Comparison of ENCODE assay signal across 23 mouse cellular contexts in genomic region chr2:65418608-65419007, GRCm38 (mm10). TPM values are rescaled to one million over a fixed set of nuclear protein-coding genes. Genes with fewer than 3 reads are reported as not detected.
DNase-seq lines count a peak whose midpoint lies in the region; TF ChIP-seq lines count a peak whose summit lies in the region.
"Had no signal": no experiment of that assay in that cellular context is flagged by ENCODE, and none has a peak within 500 bp of the region (broad histone marks: within the 10 kb centered on the region; RNA-seq: fewer than 3 reads in every experiment).

No protein-coding gene starts in this region.

- peak; percentile 80 for TF ChIP-seq EP300 in ES-Bruce4 (IDR thresholded peaks at IDR 0.05; ENCODE audit: insufficient read depth, low read depth, low read length)

- peaks cover 12% of the 10 kb centered on the region for H3K9me3 ChIP-seq in ES-Bruce4 (replicated peaks; ENCODE audit: control insufficient read depth, insufficient read depth, low read length, poor library complexity, severe bottlenecking)
- H3K9me3 ChIP-seq: embryonic facial prominence, embryonic 10.5 days; embryonic facial prominence, embryonic 12.5 days had no signal

- TF ChIP-seq POLR2A in ES-Bruce4 (IDR thresholded peaks at IDR 0.05; ENCODE audit: insufficient read depth, low read length), result no peak

- no peak overlapping the region for H3K9ac ChIP-seq in ES-Bruce4 (ENCODE audit: low read depth, poor library complexity, severe bottlenecking)
- H3K9ac ChIP-seq: embryonic facial prominence, embryonic 12.5 days; forebrain, embryonic 13.5 days; forebrain, embryonic 15.5 days had no signal

- peak overlapping the region; percentile 82 for H3K27ac ChIP-seq in ES-Bruce4 (ENCODE audit: insufficient read depth, low read length)
- H3K27ac ChIP-seq: embryonic facial prominence, embryonic 10.5 days; embryonic facial prominence, embryonic 12.5 days; forebrain, embryonic 13.5 days; forebrain, embryonic 15.5 days had no signal

- H3K4me1 ChIP-seq in ES-Bruce4 (ENCODE audit: control insufficient read depth, insufficient read depth, low read length), result peaks cover 5% of the 10 kb centered on the region

- peaks cover 2% of the 10 kb centered on the region; the same call in 1 of the 2 replicates for H3K36me3 ChIP-seq in ES-Bruce4 (ENCODE audit: control insufficient read depth, insufficient read depth, low read length, poor library complexity, severe bottlenecking)
- H3K36me3 ChIP-seq: embryonic facial prominence, embryonic 10.5 days; embryonic facial prominence, embryonic 12.5 days; forebrain, embryonic 15.5 days; G1E had no signal

- DNase-seq in R1 (ENCODE audit: low read depth, low spot score), result peak; percentile 76
- DNase-seq in forelimb bud, embryonic 11.5 days (ENCODE audit: low read depth, low spot score), result peak; percentile 11
- DNase-seq in left cerebral cortex, postnatal 36 days (ENCODE audit: low spot score in 2 of 2), result no peak
- no peak for DNase-seq in right cerebral cortex, postnatal 4 days
- DNase-seq: adrenal gland, adult 8-10 months; adrenal gland, postnatal 14 days; adrenal gland, postnatal 36 days; B cell, adult 2 months; cerebellum, adult 11-12 months; cerebellum, adult 2 months; cerebellum, adult 9-10 months; cerebellum, postnatal 10 days; cerebellum, postnatal 25 days had no signal

- no peaks in the 10 kb centered on the region for H3K27me3 ChIP-seq in ES-Bruce4 (ENCODE audit: control insufficient read depth, insufficient read depth, low read length, poor library complexity, severe bottlenecking)
- H3K27me3 ChIP-seq: CH12.LX; embryonic facial prominence, embryonic 12.5 days; forebrain, embryonic 13.5 days; forebrain, embryonic 15.5 days had no signal

- TF ChIP-seq CTCF in ES-Bruce4 (IDR thresholded peaks at IDR 0.05; ENCODE audit: low read depth, low read length), result no peak

- no peak overlapping the region for H3K4me3 ChIP-seq in ES-Bruce4 (ENCODE audit: low read depth, low read length)
- H3K4me3 ChIP-seq: embryonic facial prominence, embryonic 10.5 days; embryonic facial prominence, embryonic 12.5 days; forebrain, embryonic 13.5 days; forebrain, embryonic 15.5 days had no signal

- intact Hi-C loops in left cerebral cortex, postnatal 36 days (cut with DNase I), result loop anchor here (10.0 kb wide), 1 partner anchor 66 kb away; no protein-coding TSS in a partner anchor

RNA-seq across cellular contexts. Expression of gene Slc38a11, which starts 54.8 kb away (rescaled TPM):
- not detected in 2 replicates for polyA plus RNA-seq in ES-Bruce4 (2011; ENCODE audit: insufficient read depth, insufficient read length, low read depth, missing spikeins)
- total RNA-seq in left cerebral cortex, postnatal 36 days (2021), result 1 to 10 TPM; 1.7 to 2.1 TPM
- total RNA-seq: CH12.LX had no signal
- polyA plus RNA-seq: activated CD4-positive, CD25-positive, alpha-beta regulatory T cell, adult 4 months; CD4-positive, CD25-positive, alpha-beta regulatory T cell, adult 4 months; G1E; Patski had no signal

Comparison
In these comparisons a context has a peak if more than half of its experiments do, and no peak if none do; other contexts are left out.
1. DNase-seq: peak in R1 (single experiment) and forelimb bud, embryonic 11.5 days (single experiment); none in left cerebral cortex, postnatal 36 days (0 of 2) and right cerebral cortex, postnatal 4 days (single experiment).